Mouse (Mus musculus) left cerebral cortex, adult 9 months (tissue): ENCODE measurements around the gene Nthl1.
"Not testable (repeated sequence)": the region's sequence is repeated elsewhere in the genome, so short reads cannot be mapped to it uniquely, and the experiment has no call there.

Experiments used
- DNase-seq, 2 experiments: peaks; one replicate each; pipeline ENCODE4 v3.0.0; 2022; ENCODE audit warnings: low spot score in 2 of 2

Gene Nthl1

DNA sequence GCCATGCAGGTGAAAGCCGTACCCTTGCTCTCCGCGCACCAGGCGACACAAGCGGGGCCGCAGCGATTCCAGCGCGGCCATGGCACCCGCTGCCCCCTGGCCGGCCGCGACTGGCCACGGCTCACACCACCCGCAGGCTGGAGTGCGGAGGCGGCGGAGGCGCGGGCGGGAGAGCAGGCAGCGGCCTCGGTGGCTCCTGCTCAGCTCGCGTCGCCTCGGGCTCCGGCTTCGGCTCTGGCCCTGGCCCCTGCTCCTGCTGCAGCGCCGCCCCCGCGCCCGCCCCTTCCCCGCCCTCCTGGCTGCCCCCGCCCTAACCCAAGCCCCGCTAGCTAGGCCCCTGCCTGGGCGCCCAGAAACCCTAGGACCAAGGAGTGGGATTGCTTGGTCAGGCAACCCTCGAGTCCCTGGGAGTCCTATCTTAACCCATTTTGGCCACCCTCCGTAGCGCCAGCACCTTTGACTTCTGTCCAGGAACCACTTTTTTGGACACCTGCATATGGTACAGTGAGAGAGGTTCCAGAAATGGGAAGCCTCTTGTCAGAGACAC is 17.7 kb downstream of the Nthl1 start, which contains the start of gene Slc9a3r2:
Gene Slc9a3r2 (minus strand): TSS at position 258 of the 547 bp plus-strand sequence.
- no peak for DNase-seq

- no peak for DNase-seq
Measured at GRCm38 (mm10) chr17:24650766-24651165, 18.3 kb downstream of the Nthl1 start.

- DNase-seq = no peak
Measured at GRCm38 (mm10) chr17:24651835-24652234, 19.4 kb downstream of the Nthl1 start.

DNA sequence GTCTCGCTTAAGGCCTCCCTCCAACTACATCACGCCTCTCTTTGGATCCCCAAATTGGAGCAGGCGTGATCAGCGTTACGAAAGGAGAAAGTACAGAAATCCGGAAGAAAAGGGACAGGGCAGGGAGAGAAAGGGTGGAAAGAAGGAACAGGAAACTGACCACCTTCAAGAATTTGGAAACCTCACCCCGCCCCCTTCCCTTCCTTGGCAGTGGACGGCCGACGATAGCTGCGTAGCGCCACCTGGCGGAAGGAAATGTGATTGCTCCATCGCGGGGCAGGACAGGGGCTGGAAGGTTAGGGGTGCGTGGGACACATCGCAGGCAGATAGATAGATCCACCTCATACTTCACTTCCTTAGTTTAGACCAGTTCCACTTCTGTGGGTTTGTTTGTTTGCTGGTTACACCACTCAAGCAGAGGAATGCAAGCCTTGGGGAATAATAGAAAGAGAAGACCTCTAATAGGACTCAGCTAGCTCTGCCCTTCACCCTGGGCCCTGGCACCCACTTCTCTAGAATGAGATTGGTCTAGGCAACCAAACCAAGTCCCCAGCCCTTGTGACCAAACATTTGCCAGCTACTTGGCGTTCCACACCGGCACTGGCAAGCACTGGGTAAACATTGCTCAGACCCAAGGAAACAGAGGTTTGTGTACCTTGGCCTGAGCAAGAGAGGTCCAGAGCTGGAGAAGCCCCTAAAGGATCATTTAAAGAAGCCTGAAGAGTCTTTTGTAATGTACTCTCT is 21.7 kb downstream of the Nthl1 start:
- peak in 1 of 2 experiments; percentile 54 for DNase-seq

GRCm38 (mm10) chr17:24654969-24655368 is 22.5 kb downstream of the Nthl1 start:
- no peak for DNase-seq

GRCm38 (mm10) chr17:24658017-24658758 is 25.7 kb downstream of the Nthl1 start, which contains the start of gene Npw:
Npw (minus strand) TSS chr17:24658457.
- no peak for DNase-seq

GRCm38 (mm10) chr17:24667011-24667410 is 34.5 kb downstream of the Nthl1 start:
- not testable (repeated sequence) for DNase-seq

GRCm38 (mm10) chr17:24667416-24667815 is 34.9 kb downstream of the Nthl1 start:
- DNase-seq = peak in 1 of 2 experiments; percentile 59

- DNase-seq = not testable (repeated sequence)
Measured at GRCm38 (mm10) chr17:24669214-24669544, 36.7 kb downstream of the Nthl1 start.

GRCm38 (mm10) chr17:24669545-24670245 is 37.2 kb downstream of the Nthl1 start, which contains the start of gene Zfp598:
Zfp598 (plus strand) TSS chr17:24669687.
- peak; percentile 85 to 93 for DNase-seq

GRCm38 (mm10) chr17:24670246-24670844 is 37.9 kb downstream of the Nthl1 start:
- DNase-seq = no peak

- DNase-seq = no peak
Measured at GRCm38 (mm10) chr17:24671346-24671745, 38.9 kb downstream of the Nthl1 start.

GRCm38 (mm10) chr17:24672141-24672540 is 39.7 kb downstream of the Nthl1 start:
- no peak for DNase-seq

GRCm38 (mm10) chr17:24674277-24674676 is 41.8 kb downstream of the Nthl1 start:
- DNase-seq = peak in 1 of 2 experiments; percentile 66

DNA sequence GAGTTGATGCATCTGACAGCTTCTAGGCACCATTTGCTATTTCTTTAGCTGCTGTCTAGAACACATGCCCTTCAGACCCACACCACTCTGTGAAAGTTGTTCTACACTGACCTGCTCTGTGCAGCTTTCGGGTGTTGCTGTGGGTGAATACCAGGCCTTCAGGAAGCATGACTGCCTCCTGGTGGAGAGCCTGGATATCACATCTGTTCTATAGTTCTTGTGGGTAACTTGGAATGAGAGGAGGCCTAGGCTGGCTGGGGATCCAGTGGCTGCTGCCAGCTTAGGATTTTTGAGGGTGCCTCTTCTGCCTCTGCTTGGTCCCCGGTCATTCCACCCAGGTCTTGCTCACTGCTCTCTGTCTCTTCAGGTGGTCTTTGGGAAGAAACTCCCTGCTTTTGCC is 43.7 kb downstream of the Nthl1 start:
- DNase-seq = peak in 1 of 2 experiments; percentile 70

- DNase-seq = no peak
Measured at GRCm38 (mm10) chr17:24676877-24677276, 44.4 kb downstream of the Nthl1 start.

DNA sequence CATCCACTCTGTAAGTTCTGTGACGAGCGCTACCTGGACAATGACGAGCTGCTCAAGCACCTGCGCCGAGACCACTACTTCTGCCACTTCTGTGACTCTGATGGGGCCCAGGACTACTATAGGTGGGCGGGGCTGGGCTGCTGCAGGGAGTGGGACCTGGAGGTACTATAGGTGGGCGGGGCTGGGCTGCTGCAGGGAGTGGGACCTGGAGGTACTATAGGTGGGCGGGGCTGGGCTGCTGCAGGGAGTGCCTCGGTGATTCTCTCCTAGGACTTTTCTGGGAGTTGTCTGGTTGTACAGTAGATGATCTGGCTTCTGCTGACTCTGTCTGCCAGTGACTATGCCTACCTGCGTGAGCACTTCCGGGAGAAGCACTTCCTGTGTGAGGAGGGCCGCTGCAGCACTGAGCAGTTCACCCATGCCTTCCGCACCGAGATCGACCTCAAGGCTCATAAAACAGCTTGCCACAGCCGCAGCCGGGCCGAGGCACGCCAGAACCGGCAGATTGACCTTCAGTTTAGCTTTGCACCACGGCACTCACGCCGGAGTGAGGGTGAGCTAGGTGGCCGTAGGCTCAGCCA is 45.1 kb downstream of the Nthl1 start:
- no peak for DNase-seq

DNA sequence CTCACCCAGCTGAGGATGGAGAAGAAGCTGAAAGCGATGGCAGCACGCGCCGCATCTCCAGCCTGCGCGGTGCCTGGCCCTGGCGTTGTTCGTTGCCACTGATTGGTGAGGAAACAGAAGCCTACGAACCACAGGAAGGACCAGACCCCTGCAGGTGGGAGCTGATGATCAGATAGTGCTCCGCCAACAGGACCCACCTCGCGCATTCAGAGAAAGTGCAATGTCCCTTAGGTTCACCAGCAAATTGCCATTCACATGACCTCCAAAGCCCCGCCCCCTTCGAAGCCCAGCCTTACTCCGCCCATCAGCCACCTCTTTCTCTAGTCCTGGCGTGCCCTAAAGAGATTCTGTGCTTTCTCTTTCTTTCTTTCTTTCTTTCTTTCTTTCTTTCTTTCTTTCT is 54.0 kb downstream of the Nthl1 start:
- DNase-seq = no peak

GRCm38 (mm10) chr17:24687146-24687595 is 54.7 kb downstream of the Nthl1 start:
- DNase-seq = no peak

DNA sequence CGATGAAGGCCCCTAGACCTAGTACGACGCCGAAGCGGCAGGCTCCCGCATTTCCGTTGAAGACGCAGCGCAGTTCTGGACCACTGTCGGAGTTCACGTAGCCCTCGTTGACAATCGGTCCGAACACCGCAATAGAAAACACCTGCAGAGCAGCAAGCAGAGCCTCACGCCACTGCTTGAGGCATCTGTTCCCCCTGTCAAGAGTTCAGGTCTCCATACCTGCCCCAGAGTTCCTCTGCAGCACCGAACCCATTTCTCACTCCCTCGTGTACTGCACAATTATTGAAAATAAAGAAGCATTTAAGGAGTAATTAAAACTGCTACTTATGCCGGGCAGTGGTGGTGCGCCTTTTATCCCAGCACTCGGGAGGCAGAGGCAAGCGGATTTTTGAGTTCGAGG is 55.1 kb downstream of the Nthl1 start:
- no peak for DNase-seq
